Mouse (Mus musculus): Measurements from ENCODE around the gene Capn8. TPM values are rescaled to one million over a fixed set of nuclear protein-coding genes. Genes with fewer than 3 reads are reported as not detected.

The Capn8 gene
- polyA plus RNA-seq, 1 experiment from 2014 or later, result 0.05 TPM

GRCm38 (mm10) chr1:182675346-182675745, 110.5 kb downstream of the Capn8 start:
- Histone ChIP-seq H3K36me3 (no peaks in the 10 kb centered on the region), H3K4me3 (no peak overlapping the region), H3K27ac (peak overlapping the region; percentile 18; the same call in 1 of the 2 replicates), H3K9me3 (0 out of 2 replicates have a peak, but pooled peaks cover 4% of the 10 kb centered on the region), H3K4me1 (peaks cover 49% of the 10 kb centered on the region), H3K27me3 (ENCODE audit: insufficient read depth, poor library complexity, severe bottlenecking) (no peaks in the 10 kb centered on the region)
- no peak for DNase-seq (ENCODE audit: low spot score)
- WGBS, result 72% methylated on average over 8 of the region's 8 CpGs

- 0 out of 2 replicates have a peak, but pooled peaks cover 4% of the 10 kb centered on the region for H3K9me3 ChIP-seq
- no peak overlapping the region for H3K4me3 ChIP-seq
- no peaks in the 10 kb centered on the region for H3K36me3 ChIP-seq
- no peak for DNase-seq (ENCODE audit: low spot score)
- no peak overlapping the region for H3K27ac ChIP-seq
- H3K27me3 ChIP-seq (ENCODE audit: insufficient read depth, poor library complexity, severe bottlenecking), result no peaks in the 10 kb centered on the region
- peaks cover 35% of the 10 kb centered on the region for H3K4me1 ChIP-seq
- 92% methylated on average over 17 of the region's 17 CpGs for WGBS
Observed at GRCm38 (mm10) chr1:182678151-182678550, 113.3 kb downstream of the Capn8 start.

- Histone ChIP-seq H3K27ac (no peak overlapping the region), H3K36me3 (no peaks in the 10 kb centered on the region), H3K4me3 (no peak overlapping the region), H3K27me3 (ENCODE audit: insufficient read depth, poor library complexity, severe bottlenecking) (no peaks in the 10 kb centered on the region), H3K9me3 (0 out of 2 replicates have a peak, but pooled peaks cover 4% of the 10 kb centered on the region), H3K4me1 (peaks cover 34% of the 10 kb centered on the region)
- DNase-seq (ENCODE audit: low spot score), result no peak
- 60% methylated on average over 3 of the region's 3 CpGs for WGBS
Observed at GRCm38 (mm10) chr1:182679169-182679568, 114.4 kb downstream of the Capn8 start.

- no peaks in the 10 kb centered on the region for H3K36me3 ChIP-seq
- 0 out of 2 replicates have a peak, but pooled peaks cover 1% of the 10 kb centered on the region for H3K9me3 ChIP-seq
- WGBS, result 48% methylated on average over 7 of the region's 7 CpGs
- DNase-seq (ENCODE audit: low spot score), result no peak
- no peak overlapping the region for H3K4me3 ChIP-seq
- no peaks in the 10 kb centered on the region for H3K27me3 ChIP-seq (ENCODE audit: insufficient read depth, poor library complexity, severe bottlenecking)
- 0 out of 2 replicates have a peak overlapping the region, but pooled peaks have one; percentile 36 for H3K27ac ChIP-seq
- peaks cover 34% of the 10 kb centered on the region for H3K4me1 ChIP-seq
Observed at GRCm38 (mm10) chr1:182679582-182679981, 114.8 kb downstream of the Capn8 start.

Other genes starting within 250 kb of the Capn8 start
- gene Fbxo28, start 223.4 kb upstream of the Capn8 start, polyA plus RNA-seq (2016; fragmentation: Nextera tagmentation; extraction: Ambion mirVana), result 14.6 and 19.0 TPM in 2 replicates
- 17.3 and 23.4 TPM in 2 replicates for gene Trp53bp2, start 155.8 kb upstream of the Capn8 start, polyA plus RNA-seq (2016; fragmentation: Nextera tagmentation; extraction: Ambion mirVana)
- gene Capn2, start 47.4 kb upstream of the Capn8 start, polyA plus RNA-seq (2016; fragmentation: Nextera tagmentation; extraction: Ambion mirVana), result 96.0 and 107 TPM in 2 replicates
- 0.08 TPM in 1 of 2 replicates, not detected in the other for gene Ccdc185, start 184.2 kb downstream of the Capn8 start, polyA plus RNA-seq (2016; fragmentation: Nextera tagmentation; extraction: Ambion mirVana)
- gene Susd4, start 198.9 kb downstream of the Capn8 start, polyA plus RNA-seq (2016; fragmentation: Nextera tagmentation; extraction: Ambion mirVana), result 6.5 and 9.4 TPM in 2 replicates